Mouse (Mus musculus) spleen, postnatal 14 days (tissue): Measurements from ENCODE around the gene Nop2.
"Not testable (repeated sequence)": the region's sequence is repeated elsewhere in the genome, so short reads cannot be mapped to it uniquely, and the experiment has no call there.

Source experiments
- DNase-seq, 2 experiments: peaks; one replicate each; pipeline ENCODE4 v3.0.0; 2021 to 2022; ENCODE audit warnings: low spot score in 2 of 2

Nop2 gene

DNA sequence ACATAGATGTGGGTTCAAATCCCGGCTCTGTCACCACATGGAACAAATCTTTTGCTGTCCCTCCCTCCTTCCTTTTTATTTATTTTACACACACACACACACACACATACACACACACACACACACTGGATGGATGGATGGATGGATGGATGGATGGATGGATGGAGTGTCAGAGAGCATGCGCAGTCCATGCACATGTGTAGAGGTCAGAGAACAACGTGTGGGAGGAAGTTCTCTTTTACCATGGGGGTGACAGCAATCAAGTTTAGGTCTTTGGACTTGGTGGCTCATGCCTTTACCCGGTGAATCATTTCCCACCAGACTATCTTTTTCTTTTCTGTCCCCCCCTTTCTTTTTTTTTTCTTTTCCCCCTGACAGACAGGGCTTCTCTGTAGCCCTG, 22.0 kb downstream of the Nop2 start:
- no peak for DNase-seq

DNA sequence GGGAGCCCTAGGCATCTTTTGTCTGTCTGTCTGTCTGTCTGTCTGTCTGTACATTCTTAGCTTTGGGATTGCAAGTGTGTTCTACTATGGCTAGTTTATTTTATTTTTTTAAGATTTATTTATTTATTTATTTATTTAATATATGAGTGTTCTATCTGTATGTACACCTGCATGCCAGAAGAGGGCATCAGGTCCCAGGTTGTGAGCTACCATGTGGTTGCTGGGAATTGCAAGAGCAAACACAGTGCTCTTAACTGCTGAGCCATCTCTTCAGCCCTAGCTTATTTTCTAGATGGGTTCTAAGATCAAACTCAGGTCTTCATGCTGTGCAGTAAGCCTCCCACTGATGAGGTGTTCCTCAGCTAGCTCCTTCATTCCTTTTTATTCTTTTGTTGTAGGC, 22.8 kb downstream of the Nop2 start:
- no peak for DNase-seq

DNA sequence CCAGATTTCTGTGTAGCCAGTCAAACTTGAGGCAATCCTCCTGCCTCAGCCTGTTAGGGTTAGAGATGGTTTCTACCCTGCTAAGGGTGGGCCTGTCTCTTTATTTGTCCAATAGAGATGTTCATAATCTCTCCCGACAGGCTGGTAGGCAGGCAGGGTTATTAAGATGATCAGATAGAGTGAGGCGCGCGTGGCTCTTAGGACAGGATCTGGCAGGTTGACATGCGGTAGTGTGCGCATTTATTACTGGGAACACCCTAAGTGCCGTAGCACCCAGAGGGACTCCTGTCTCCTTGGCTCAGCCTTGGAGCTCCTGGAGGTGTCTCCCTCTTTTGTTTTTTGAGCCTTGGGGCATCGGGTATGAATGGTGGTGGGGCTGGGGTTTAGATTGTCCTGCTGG, 23.6 kb downstream of the Nop2 start:
- DNase-seq = no peak

DNA sequence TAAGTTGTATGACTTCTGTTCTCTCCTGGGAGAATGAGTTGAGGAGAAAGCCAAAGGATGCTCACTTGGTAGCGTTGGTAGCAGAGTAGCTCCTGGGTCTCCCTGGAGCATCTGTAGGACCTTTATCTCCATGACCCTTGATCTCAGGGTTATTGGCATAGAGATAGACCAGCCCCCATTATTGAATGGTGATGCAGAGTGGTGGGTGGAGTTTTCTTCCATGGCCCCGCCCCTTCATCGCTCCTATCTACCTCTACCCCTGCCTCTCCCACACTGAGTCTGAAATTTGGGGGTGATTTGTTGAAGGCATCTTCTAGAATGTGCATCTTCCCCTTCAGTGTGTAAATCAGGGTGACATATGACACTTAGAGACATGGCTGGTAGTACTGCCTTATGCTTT, 24.8 kb downstream of the Nop2 start:
- DNase-seq = no peak

DNA sequence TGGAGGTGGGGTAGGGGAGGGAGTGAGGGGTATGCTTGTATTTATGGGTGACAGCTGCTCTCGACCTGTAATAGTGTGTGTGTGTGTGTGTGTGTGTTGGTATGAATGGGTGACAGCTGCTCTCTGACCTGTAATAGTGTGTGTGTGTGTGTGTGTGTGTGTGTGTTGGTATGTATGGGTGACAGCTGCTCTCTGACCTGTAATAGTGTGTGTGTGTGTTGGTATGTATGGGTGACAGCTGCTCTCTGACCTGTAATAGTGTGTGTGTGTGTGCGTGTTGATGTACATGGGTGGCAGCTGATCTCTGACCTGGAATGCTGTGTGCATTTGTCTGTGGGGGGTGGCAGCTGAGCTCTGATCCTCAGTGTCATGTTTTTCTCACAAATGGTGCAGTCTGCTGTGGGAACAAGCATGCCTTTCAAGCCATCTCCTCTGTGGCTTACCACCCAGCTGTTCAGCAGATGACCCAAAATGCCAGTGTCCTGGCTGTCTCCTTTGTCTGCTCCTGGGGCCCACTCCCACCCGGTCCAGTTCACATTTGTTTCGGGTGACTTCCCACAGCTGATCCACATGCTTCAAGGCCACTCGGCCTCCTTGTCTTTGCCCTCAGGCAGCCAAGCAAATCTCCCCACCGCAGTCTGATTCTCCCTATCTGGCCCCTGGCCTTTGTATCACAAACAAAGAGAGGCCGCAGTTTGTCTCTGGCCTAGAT, 25.4 kb downstream of the Nop2 start:
- DNase-seq = no peak

DNA sequence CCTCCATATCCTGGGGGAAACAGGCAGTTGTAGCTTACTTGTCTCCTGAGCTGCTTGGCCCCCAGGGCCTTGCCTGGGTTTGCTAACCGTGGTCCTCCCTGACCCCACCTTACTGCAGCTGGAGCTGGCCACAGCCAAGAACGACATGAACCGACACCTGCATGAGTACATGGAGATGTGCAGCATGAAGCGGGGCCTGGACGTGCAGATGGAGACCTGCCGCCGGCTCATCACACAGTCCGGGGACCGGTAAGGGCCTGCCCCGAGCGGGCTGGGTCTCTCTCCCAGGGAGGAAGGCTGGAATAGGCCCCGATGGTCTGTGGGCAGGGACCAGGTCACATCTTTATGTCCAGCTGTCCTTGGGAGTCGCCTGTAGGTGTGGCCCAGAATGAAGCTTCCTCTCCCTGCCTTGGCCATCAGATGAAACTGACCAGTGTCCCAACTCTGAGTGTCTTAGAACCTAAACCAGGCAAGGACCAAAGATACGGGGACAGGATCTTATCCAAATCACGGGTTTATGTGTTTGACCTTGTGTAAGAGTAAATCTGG, 27.3 kb downstream of the Nop2 start:
- no peak for DNase-seq

DNA sequence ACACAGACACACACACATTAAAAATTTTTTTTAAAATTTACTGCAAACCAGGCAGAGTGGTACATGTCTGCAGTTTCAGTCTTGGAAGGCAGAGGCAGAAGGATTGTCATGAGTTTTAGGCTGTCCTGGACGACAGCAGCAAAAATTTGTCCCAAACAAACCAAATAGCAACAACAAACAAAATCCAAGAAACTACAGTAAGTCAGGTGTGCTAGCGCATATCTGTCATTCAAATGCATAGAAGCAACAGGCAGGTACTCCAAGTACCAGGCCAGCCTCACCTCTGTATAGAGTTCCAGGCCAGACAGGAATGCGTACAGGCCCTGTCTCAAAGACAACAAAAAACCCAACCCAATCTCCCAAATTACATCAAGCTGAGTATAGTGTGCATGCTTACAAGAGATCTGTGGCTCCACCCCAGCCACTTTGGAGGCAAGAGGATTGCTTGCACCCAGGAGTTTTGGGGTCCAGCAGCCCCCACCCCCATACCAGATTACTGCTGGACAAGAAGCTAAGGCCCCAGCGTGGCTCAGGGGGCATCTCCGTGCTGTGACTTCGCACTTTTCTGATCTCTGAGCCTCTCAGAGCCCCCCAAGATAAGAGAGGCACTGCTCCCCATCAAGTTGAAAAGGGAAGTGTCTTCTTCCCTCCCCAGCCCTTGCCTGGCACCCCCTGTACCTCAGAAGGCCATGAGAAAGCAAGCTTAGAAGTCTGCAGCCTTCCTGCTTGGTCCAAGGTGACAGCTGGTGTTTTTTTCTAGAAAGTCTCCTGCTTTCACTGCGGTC, 28.3 kb downstream of the Nop2 start:
- DNase-seq = no peak

DNA sequence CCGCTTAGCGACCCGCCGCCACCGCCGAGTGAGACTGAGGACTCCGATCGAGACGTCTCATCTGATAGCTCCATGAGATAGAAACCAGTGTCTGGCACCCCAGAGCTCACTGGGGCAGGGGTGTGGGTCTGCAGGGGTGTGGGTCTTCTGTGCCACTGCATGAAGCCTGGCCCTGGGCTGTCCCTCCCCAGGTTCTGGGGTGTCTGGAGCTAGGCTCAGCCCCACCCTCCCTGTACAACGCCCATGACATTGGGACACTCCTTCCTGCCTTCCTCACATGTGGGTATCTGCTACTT, 28.8 kb downstream of the Nop2 start:
- DNase-seq = no peak

DNA sequence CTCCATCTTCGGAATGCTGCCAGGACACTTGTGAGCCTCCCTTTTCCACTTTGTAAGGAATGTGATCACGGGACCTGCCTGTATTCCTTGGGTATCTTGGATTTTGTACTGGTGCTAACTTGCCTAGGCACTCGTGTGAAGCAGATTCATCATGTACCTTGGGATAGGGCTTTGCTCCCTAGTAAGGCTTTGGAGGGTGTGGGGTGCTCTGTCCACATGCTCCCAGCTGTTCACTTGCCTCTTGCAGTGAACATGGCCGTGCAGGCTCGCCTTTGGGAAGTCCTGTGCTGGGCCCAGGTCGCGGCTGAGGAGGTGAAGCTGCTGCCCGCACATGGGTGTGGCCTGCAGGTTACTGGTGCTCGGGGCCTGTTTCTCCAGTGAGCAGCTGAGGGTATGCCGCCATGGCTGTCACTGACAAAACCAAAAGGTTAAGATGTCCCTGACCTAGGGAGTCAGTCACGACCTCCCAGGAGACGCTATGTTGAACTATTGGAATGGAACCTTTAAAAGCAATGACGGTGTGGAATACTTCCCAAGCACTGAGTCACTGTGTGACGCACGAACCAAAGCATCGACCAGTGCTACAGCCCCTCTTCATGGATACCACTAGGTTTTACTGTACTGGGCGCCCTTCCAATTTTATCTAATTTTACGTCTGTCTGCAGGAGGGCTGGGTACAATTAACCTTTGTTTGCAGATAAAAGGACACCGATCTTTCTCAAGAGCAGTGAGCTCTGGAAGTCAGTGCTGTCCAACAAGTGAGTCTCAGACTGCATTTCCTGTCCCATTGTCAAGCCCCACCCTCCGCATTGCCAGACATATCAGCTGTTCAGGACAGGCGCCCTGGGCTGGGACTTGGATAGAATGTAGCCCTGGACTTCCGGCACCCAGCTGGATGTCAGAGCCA, 29.4 kb downstream of the Nop2 start:
- DNase-seq = no peak

DNA sequence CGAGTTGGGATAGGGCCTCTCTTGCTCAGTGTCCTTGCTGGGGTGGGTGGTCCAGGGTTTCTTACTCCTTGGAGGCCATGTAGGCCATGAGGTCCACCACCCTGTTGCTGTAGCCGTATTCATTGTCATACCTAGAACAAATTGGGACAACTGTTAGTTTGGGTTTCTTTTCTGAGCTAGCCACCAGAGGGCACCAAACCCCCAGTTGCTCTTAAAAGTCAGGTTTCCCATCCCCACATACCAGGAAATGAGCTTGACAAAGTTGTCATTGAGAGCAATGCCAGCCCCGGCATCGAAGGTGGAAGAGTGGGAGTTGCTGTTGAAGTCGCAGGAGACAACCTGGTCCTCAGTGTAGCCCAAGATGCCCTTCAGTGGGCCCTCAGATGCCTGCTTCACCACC, 30.3 kb downstream of the Nop2 start:
- DNase-seq = peak; percentile 45 to 75

DNA sequence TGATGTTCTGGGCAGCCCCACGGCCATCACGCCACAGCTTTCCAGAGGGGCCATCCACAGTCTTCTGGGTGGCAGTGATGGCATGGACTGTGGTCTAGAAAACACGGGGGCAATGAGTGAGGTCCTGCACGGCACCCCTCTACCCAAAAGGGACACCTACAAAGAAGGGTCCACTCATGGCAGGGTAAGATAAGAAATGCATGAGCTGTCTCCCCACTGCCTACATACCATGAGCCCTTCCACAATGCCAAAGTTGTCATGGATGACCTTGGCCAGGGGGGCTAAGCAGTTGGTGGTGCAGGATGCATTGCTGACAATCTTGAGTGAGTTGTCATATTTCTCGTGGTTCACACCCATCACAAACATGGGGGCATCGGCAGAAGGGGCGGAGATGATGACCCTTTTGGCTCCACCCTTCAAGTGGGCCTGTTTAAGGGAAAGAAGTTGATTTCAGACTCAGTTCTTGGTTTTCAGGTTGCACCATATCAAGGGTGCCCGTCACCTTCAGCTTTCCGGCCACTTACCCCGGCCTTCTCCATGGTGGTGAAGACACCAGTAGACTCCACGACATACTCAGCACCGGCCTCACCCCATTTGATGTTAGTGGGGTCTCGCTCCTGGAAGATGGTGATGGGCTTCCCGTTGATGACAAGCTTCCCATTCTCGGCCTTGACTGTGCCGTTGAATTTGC, 31.1 kb downstream of the Nop2 start:
- not testable (repeated sequence) for DNase-seq

DNA sequence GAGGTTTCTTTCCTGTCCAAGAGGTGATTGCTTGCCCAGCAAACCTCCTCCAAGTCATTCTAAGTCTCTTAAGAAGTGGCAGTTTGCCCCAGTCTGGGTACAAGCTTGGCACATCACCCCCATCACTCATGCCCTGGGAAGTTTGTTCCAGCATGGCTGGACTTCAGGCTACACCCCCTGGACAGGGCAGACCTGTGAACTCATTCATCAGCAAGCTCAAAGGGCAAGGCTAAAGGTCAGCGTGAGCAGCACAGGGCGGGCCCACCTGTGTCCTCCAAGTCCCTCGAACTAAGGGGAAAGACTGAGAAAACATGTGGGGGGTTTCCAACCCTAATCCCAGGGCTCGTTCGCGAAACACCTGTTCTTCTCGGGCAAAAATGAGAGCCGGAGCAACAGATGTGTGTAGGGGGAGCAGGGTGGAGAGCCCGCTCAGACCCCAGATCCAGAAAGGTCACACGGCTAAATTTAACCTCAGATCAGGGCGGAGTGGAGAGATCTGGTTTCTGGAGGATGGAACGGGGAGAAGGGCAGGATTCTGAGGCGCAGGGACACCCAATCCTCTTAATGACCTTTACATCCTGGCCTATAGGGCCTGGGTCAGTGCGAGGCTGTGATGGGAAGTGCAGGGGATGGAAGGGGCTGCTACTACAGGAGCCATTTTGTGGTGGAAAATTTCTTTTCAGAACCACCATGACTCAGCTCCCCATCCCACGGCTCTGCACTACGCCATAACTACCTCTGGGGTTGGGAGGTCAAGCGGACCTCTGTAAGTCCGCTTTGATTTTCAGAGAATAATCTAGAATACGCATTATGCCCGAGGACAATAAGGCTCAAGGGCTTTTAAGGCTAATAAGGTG, 32.3 kb downstream of the Nop2 start:
- no peak for DNase-seq

DNA sequence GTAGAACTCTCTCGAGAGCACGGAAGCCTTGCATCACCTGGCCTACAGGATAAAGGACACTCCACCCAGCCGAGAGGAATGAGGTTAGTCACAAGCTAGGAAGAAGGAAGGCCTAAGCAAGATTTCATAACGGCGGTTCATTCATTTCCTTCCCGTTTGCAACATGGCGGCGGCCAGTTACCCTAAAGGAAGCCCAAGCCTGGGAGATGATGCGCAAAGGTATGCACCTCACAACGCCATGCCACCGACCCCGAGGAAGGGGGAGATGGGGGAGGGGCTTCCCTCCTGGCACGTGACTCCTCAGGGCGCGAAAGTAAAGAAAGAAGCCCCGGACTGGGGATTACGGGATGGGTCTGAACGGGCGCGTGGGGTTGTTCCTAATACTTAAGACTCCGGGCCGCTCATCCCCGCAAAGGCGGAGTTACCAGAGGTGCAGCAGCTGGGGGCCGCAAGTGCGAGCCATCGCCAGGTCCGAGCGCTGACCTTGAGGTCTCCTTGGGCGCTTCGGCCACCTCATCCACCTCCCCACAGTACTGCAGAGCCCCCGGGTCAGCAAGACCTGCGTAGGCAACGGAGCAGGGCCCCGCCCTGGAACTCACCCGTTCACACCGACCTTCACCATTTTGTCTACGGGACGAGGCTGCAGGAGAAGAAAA, 33.1 kb downstream of the Nop2 start:
- DNase-seq = peak in 1 of 2 experiments; percentile 34

DNA sequence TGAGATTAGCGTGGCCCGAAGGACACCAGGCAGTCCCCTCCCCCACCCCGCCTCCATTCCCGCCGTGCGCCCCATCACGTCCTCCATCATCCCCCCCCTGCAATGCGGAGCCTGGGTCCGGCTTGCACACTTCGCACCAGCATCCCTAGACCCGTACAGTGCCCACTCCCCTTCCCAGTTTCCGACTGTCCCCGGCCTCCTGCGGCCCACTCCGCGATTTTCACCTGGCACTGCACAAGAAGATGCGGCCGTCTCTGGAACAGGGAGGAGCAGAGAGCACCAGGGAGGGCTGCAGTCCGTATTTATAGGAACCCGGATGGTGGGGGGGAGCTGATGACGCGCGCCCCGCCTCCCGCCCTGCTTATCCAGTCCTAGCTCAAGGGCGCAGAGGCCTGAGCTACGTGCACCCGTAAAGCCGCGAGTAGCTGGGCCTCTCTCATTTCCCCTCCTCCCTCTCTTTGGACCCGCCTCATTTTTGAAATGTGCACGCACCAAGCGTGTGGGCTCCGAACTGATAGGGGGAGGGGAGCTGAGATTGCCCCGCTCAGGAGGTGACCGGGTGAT, 33.7 kb downstream of the Nop2 start:
- DNase-seq = peak; percentile 84 to 89

DNA sequence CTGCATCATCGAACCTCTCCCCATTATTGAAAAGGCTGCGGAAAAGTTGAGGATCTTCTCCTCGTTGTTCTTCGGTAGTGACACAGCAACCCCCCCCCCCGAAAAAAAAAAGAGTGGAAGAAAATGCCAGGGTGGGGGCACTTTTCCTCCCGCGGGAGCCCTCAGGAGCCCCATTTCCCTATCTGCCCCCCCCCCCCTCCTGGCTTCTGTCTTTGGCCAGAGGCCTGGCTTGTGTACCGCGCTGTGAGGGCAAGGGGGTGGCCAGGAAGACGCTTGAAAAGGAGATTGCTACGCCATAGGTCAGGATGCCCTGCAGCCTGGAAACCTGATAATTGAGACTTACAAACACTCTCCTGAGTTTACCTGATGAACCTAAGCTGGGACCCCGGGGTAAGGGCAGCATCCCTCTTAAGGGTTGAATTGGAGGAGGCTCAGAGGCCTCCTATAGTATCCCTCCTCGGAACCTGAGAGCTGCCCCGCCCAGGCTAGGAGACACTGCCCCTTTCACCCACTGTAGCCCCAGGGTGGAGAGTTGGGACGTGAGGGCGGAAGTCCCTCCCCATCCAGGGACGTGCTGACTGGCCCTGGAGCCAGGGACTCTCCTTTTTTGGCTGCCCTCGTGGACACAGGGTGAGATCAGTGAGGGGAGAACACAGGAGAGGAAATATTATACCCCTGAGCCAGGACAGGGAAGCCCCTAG, 34.5 kb downstream of the Nop2 start, which contains the start of gene Gapdh:
TSS of gene Gapdh (minus strand) at position 417 of the 701 bp plus-strand sequence.
- DNase-seq = no peak

DNA sequence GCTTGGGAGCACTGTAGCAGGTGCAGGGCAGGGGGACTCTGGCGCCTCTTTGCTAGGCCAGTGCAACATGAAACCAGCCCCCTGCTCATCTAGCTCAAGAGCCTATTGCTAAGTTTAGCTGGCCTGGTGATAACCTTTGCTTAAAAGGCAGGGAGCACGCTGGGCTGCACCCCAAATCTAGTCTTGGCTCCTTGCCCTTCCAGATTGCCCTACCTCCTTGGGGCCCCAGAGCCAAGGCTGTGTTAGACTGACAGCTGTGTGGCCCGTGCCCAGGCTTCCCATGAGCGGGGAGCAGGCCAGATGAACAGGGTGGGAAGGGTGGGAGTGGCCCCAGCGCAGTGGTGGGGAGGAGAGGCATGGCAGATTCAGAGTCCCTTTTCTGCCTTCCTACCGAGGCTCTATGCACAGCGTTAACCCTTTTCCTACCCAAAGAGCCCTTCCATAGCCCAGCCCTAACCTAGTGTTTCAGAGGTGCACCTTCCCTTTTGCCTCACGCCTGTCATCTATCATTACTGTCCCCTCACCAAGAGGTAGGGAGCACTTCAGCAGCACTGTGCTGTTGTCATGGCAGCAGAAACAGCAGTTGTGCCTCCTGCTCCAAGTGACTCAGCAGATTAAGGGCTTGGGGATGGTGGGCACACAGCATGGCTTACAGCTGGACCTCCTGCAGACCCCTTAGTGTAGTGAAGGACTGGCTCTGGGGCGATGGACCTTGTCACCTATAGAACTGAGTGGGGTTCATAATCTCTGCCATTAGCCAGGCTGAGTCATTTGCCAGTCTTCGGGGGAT, 35.3 kb downstream of the Nop2 start:
- no peak for DNase-seq

DNA sequence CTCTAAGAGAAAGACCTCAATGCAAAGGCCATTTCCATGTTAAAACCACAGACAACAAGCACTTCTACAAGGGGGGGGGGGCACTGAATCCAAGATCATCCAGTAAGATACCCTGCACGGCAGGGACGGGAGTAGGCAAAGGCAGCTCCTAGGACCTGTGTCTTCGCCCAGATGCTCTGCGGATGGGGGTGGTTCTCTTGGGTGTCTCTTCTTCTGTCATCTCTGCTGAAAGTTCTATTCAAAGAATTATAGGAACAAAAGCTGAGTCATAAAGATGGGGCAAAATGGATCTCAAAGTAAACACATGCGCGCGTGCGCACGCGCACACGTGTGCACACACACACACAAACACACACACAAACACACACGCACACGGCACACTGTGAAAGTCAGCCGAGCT, 36.4 kb downstream of the Nop2 start:
- no peak for DNase-seq

DNA sequence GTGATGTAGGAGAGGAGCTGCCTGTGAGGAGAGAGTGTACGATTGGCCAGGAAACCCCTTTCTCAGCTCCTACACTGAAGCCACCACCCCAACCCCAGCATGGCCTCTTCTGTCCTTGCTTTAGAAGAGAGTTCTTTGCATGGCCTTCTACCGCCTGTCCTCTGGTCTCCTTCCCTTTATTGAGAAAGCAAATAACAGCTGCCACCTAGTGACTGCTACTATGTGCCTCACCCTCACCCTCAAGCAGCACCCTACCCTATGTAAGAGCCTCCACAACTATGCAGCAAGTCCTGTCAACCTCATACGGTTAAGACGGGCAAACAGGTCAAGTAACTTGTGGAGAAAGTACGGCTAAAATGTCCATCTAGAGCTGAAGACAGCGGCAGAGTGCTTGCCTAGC, 38.5 kb downstream of the Nop2 start:
- no peak for DNase-seq
